Mouse (Mus musculus) megakaryocyte progenitor cell, adult 5-6 weeks (primary cell): Measurements from ENCODE around the gene Srd5a1. TPM values are rescaled to one million over a fixed set of nuclear protein-coding genes. Genes with fewer than 3 reads are reported as not detected.

ENCODE experiments used
- total RNA-seq, 2 experiments: library from RNA; stranded (forward) in 1 of 2; stranded (reverse) in 1 of 2; fragments of 157-497, 149-512 nt in 1 of 2; fragments of 200-1000 nt in 1 of 2; gene quantifications; 2 replicates each; pipeline versions ENCODE4 v1.2.3 to v1.2.4; 2015 to 2017

Gene Srd5a1
- total RNA-seq, 2 experiments from 2014 or later = 4.5 TPM

Other genes starting within 250 kb of the Srd5a1 start
- 111 and 121 TPM in 2 replicates for gene Nsun2, start 77.7 kb downstream of the Srd5a1 start, total RNA-seq (2015)
- 197 and 244 TPM in 2 replicates for gene Nsun2, start 77.7 kb downstream of the Srd5a1 start, total RNA-seq (2017)
- gene Tent4a, start 76.8 kb downstream of the Srd5a1 start, total RNA-seq (2015) = 10.8 and 11.2 TPM in 2 replicates
- 10.5 and 10.6 TPM in 2 replicates for gene Tent4a, start 76.8 kb downstream of the Srd5a1 start, total RNA-seq (2017)
- gene Ube2ql1, start 128.4 kb upstream of the Srd5a1 start, total RNA-seq (2015) = not detected in 2 replicates
- not detected in 2 replicates for gene Ube2ql1, start 128.4 kb upstream of the Srd5a1 start, total RNA-seq (2017)
- gene Med10, start 191.0 kb upstream of the Srd5a1 start, total RNA-seq (2015) = 37.5 and 42.5 TPM in 2 replicates
- 44.8 and 45.5 TPM in 2 replicates for gene Med10, start 191.0 kb upstream of the Srd5a1 start, total RNA-seq (2017)